Mouse (Mus musculus) E14TG2a.4 (cell line): ENCODE results near the gene Cdh23.

Experiments used
- CTCF ChIP-seq: conservative IDR thresholded peaks from 2 replicates; pipeline ENCODE4 v1.5.1; 2014; ENCODE audit warnings: low read length
- NANOG ChIP-seq: IDR thresholded peaks from 2 replicates; pipeline ENCODE4 v1.6.1; 2014; ENCODE audit warnings: borderline replicate concordance, low read length, mixed read lengths
- POU5F1 ChIP-seq: IDR thresholded peaks from 2 replicates; pipeline ENCODE4 v1.6.1; 2014; ENCODE audit warnings: low read length, borderline replicate concordance

DNA sequence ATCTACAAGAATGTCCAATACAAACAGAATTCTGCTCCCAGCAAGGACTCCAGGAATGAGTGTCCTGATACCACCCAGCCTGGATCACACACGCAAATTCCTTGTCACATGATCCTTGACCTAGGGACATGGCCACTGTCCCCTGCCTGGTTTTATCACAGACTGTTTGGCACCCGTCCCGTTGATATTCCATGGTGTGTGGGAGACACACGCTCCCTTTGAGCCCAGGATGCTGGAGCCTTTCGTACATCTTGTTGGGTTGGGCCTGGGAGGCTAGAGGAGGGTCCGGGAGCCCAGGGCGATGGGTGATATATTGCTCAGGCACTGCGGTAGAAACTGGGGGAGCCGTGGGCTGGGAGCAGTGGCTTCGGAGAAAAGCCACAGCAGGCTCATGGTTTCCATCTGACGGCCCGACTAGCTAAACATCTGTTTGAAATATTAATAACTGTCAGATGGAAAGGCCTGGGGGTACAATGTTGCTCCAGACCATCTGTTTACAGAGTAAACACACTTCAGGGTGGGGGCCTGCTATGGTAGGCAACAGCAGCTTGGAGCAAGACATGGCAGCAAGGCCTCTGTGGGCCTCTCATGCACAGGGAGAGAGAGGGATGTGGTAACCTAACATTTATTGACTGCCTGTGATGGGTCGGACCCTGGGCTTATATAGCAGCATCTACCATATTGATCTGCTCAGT is 232.2 kb downstream of the Cdh23 start:
- no peak for TF ChIP-seq CTCF
- no peak for TF ChIP-seq NANOG
- no peak for TF ChIP-seq POU5F1
